Mouse (Mus musculus): ENCODE measurements at regions not wholly inside any gene's neighbourhood (a gene's known extent, or its start where the extent isn't known, plus 50 kb on each side); places are given as distances from the start of the nearest gene placed in this dataset.

- no peak for TF ChIP-seq CTCF (IDR thresholded peaks at IDR 0.05; ENCODE audit: borderline replicate concordance, insufficient read depth, low read length)
- no peak for TF ChIP-seq POLR2A (IDR thresholded peaks at IDR 0.05; ENCODE audit: low read depth, low read length)
Observed at GRCm38 (mm10) chr13:97384091-97384777, 143.3 kb downstream of the Enc1 start.
